Mouse (Mus musculus): ENCODE measurements at regions not wholly inside any gene's neighbourhood (a gene's known extent, or its start where the extent isn't known, plus 50 kb on each side); places are given as distances from the start of the nearest gene placed in this dataset.
A peak's percentile ranks its signal among the peaks of the same experiment; 100 is the strongest.

DNA sequence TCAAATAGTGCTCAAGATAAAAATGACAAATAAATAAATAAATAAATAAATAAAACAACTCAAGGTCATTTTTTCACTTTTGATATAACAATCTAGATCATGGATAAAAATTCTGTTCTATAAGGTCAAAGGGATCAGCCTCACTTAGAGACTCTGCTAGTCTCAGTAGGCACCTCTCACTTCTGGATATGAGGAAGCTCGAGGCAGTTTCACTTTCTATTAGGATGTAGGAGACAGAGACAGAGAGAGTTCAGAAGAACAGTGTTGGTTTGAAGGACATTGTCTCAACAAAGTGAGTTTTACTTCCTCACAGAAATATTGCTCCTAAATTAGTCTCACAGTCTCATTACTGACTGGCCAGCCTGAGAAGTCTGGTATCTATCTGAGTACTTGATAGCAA is 458.9 kb downstream of the Trib2 start:
- no peak for DNase-seq

DNA sequence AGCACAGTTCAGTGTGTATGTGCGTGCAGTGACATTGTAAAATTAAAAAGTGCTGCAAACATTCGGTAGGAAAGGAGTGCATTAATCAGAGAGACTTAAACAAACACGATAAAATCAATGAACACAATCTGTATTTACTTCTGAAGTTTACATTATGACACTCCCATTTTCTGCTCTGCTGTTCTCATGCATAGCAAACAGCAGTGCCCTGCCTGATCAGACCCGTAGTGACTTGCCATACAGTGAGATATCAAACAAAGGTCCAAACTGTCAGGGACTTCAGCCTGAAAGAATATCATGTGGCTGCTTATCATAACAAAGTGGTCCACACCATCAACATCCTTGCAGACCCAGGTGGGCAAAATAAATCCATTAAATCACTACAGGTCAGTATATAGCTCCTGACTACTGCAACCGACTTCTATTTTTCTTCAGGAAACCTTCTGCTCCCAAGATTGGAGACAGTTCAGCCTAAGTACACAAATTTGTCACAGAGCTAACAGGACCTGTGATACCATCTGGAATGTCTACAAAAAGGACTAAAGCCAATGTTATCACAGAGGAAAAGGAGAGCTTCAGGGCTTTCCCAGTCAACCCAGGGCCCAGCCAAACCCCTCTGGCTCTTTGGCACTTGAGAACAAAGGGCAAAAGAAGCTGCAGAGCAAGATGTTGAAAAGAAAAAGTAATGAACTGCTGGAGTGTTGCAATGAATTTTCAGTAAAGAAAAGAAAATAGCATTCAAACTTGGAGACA is 495.8 kb downstream of the Trib2 start:
- DNase-seq, result no peak

DNA sequence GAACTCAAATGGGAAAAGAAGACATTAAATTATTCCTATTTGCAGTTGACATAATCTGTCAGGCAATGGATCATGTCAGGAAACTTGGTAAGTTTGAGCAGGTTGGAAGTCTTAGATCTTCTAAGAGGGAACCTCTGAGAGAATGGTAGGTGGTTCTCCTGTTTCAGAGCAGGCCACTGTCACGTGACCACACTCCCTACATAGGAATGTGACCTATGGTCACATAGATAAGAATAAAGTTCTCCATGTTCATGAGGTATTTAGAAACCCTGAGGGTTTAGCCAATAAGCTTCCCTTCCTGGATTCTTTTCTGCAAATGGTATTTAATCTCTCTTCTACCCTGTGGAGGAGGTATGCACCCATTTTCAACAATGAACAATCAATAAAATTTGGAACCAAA is 497.1 kb downstream of the Trib2 start:
- DNase-seq, result no peak

DNA sequence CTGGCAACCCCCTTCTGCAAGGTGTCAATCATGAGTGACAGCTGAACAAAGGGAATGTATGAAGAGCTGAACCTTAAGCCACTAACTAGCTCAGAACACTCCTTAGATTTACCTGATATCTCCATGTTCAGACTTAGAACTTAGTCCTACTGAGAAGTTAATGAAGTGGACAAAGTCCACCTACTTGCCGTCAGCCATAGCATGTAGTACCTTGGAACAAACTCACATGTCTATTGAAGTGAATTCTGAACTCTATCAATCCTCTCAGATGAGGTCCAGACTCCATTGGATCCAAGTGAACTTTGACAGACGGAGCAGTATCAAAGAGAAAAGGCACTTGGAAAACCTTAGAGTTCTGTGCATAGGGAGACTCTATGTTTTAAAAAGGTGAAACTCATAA is 521.8 kb downstream of the Trib2 start:
- DNase-seq, result no peak

DNA sequence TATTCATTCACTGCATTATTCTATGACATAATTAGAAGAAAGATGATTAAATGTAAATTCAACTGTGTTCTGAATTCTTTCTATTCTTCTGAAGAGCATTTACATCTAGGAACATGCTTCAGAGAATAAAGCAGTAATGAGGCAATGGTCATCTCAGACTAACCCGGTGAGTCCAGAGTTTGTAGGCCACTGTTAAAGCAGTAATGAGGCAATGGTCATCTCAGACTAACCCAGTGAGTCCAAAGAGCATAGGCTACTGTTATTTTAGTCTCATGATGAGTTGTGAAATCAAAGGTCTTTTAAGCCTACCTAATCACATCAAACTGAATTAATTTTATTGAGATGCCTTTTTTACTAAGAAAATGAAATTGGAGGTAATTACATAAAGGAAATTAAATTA is 554.6 kb downstream of the Trib2 start:
- DNase-seq, result no peak

DNA sequence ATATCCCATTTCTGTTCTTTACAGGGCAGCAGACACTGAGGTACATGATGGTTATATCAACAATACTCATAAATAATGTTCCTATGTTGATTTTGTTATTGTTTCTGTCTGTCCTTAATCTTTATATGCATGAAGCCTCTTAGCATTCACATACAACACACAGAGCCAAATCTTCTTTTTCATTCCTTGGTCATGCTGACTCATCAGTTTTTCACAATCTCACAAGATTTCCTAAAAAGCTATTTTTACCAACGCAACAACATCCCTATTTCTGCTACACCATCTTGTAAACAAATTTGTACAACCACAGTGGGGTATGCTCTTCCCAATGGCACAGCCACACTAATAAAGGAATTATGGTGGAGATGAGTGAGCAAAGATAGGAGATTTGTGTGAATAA is 555.1 kb downstream of the Trib2 start:
- DNase-seq, result no peak

DNA sequence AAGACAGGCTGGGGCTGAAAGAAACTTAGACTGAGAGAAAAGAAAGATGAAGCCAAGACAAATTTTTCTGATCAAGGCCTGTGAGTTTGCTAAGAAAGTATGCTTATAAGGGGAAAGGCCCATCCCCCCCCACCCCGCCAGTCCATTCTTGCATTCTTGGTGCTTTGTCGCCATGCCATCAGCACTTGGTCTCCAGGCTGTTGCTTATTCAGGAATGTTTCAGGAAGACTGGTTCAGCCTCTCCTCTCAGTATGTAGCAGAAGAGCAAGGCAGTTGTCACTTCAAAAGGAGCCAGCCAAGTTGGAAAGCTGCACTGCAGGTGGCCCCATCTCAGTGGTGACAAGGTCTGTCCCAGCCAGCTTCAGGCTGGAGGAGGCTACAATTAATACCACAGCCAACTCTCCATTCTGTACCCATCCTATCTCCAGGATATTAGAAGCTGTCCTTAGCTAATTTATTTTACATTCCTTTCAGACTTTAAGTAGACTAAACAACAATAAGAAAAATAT is 555.8 kb downstream of the Trib2 start:
- peak; percentile 10 to 27 for DNase-seq

DNA sequence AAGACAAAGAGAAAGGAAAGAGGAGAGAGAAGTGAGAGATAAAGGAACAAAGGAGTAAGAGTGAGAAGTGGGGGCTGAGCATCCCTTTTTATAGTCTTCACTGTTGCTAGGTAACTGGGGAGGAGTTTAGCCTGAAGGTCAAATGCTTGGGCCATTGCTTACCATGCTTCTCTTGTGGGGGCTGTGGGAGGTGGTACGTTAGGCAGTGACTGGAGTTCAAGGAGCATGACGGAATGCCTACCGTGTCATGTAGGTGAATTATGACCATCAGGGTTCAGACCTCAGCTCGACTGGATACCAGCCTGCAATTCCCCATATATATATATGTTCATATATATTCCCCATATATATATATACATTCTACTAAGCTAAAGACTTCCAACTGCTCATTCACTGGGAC is 571.8 kb downstream of the Trib2 start:
- DNase-seq, result no peak

DNA sequence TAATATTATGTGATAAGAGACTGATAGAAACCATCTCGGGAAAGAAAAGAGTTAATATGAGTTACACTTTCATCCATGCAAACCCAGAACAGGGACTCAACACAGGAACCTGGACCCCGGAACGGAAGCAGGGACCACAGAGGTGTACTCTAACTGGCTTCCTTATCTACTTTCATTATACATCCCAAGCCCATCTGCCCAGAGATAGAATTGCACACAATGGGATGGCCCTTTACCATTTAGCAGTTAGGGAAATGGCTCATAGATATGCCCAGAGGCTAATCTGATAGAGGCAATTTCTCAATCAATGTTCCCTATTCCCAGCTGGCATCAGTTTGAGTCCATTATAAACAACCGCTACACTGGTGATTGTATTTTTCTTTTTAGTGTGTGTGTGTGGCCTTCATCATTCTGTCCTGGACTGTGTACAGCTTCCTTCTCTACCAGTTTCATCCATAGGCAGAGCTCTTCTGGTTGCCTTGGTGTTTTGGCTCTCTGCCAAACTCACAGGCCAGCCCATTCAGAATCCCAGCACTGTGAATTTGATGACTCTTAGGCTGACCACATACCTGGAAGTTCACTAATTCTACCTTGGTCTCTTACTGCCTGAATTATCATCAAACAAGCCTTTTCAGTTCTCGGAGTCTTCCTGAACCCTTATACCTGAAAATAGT is 594.1 kb downstream of the Trib2 start:
- DNase-seq, result peak in 1 of 2 experiments; percentile 9

DNA sequence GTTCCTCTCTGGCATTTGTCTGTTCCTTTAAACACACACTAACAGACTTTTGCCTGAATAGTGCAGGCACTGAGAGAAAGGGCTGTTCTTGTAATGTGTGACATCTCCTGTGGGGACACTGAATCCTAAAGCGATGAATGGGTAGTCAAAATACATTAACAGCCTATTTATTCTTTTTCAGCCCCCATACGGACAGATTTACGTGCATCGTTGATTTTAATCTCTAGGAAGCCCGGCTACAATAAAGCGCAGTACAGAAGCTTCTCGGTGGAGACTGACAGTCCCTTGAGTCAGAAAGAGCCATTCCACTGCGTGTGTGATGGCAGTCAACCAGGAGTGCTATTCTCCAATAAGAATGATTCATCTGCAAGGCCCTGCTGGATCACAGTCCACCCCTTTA is 598.2 kb downstream of the Trib2 start:
- peak; percentile 1 to 4 for DNase-seq

DNA sequence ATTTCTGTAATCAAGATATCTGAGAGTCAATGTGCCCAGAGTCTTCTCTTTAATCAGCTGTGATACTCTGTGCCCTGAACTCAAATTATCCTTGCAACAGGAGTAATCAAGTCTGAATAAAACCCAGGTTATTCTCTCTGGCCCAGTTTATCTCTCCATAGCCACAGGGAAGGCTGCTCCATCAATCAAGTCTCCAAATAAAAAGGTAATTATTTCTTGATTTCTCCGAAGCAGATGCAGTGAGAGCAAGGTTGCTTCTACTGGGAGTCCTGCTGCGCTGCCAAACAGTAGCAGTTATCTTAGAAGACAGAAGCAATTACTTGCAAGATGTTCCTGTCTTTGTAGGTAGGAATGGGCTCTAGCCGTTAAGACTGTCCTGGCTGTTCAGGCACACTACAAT is 600.5 kb downstream of the Trib2 start:
- DNase-seq, result peak in 1 of 2 experiments; percentile 2

DNA sequence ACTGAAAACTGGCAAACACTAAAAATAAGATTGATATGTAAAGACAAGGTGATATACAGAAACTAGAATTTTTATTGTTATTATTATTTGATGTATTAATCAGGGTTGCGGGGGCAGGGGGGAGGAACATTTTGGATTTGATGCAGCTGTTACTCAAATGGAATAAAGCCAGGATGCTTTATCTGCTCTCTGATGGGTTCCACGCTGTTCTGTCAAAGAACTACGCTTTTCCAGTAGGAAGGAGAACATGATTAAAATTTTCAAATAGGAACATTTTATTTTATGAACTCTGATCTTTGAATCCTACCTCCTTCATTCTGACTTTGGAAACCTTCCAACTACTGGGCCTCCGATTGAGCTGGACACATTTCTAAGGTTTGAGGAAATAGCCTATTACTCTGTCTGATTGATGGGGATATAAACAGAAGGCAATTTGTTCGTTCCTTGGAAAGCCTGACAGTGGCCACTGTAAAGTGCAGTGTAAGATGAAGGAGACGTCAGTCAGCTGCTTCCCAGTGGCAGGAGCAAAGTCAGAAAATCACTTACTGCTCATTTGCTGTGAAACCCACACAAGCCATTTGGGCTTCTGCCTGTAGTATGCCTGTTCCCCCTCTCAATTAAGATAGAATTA is 642.2 kb downstream of the Trib2 start:
- DNase-seq, result no peak

DNA sequence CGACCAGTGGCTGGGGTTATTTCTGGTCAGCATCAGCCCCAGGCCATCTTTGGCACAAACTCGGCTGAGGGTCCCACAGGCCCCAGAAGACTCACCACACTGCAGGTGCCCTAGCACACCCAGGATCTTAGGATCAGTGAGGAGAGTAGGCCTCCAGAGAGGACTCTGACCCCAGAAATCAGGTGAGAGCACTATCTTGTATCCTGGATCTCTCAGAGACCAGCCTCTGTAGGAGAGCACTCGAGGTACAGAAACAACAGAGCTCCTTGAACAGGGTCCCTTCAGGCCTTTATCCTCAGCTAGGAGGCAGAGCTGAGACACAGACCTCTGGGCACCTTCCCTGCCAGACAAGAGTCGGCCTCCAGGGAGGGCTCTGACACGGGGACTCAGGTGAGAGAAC is 654.1 kb downstream of the Trib2 start:
- no peak for DNase-seq

DNA sequence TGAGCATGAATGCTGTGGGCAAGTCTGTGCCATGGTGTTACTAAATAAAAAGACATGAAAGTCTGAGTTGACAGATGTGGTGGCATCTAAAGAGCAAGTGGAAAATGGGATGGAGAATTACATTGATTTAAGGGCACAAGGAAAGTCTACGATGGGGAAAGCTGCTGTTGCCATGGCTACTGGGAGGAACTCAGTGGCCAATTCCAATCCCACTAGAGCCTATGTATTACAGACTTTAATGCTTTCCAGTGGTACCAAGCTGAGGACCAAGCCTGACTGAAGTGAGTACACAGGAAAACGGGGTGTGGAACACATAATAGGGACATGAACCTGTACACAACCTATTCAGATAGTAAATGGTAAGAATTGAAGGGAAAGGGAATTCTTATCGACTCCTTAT is 654.9 kb downstream of the Trib2 start:
- DNase-seq, result no peak

DNA sequence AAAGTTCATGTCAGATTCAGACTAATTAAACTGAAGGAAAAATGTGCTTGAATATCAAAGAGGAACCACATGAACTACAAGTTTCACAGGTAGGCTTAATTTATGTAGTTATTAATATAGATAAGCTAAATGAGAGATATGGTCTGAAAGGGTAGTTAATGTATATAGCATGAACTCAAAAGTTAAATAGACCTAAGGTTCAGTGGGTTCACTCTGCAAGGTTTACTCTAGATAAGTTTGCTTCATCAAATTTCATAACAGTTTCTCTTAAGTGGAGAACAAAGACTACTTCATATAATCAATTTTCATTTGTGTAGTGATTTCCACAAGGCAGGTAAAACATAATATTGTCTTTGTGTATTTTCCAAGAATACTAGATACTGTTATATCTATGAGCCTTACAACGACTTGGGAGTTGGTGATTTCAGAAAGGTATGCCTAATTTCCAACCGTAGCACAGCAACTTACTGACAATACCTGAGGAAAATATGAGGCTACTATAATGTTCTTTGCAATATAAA is 656.2 kb downstream of the Trib2 start:
- DNase-seq, result no peak

DNA sequence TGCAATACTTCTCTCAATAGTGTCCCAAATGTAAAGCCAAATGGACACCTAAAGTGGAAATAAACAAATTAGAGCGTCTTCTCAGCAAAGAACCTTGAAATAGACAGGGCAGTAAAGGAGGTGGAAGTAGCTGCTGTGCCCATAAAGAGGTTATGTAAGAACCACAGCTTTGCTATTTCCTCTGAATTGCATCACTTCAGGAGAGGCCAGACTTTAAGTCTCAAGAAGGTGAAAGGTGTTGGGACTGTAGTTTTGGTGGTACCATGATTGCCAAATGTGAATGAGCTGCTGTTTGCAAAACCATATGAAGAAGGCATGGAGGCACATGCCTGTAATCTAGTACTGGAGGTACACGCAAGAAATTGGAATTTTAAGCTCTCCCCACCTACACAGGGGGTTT is 670.3 kb downstream of the Trib2 start:
- no peak for DNase-seq

DNA sequence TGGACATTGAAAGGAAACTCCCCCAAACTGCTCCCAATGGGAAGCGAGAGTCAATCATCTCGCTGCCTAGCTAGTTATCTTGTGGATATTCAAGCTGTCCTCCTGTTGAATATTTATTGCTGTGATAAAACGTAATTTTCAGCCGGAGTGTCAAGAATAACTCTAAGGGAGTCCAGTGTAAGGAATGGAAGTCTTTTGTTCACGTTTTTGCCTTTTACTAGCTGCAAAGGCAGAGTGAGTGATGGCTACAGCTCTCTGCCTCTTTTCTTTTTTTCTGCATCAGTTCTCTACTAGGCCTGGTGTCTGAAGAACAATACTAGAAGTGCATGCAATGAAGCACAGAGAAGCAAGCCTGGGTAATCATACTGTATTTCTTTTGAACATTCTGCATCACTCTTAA is 679.7 kb downstream of the Trib2 start:
- DNase-seq, result no peak

DNA sequence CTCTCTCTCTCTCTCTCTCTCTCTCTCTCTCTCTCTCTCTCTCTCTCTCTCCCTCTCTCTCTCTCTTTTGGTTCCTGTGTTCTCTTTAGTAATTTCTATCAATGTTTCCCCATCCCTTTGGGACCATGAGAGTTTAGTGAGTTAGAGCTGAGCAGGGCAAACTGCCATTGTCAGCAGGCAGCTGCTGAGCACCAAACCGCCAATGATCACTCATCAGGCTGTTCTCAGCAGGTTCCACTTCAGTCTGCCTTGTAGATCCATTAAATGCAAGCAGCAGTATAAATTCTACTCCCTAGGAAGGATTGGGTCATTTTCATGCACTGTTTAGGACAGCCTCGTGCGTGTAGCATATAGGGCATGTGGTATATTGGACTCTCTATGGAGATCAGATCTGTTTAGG is 692.5 kb downstream of the Trib2 start:
- DNase-seq, result no peak

DNA sequence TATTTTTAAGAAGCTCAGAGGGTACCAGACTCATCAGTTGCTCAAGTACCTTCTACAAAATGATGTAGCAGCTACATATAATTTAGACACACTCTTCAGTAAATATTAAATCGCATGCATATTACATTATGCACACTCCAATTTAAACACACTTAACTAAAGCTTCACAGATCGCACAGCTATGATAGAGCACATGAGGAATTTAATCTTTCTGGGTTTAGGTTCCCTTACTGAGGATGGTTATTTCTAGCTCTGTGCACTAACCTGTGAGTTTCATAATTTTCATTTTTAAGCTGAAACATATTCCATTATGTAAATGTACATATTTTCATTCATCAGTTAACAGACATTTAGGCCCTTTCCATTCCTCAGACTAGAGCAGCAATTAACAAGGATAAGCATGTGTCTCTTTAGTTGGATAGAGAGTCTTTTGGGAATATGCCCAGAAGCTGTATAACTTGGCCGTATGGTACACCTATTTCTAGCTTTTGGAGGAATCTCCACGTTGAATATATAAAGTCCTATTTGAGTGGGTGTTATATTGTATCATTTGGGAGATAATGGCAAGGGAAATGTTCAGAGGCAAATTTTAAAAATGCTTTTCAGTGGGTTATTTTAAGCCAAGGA is 694.0 kb downstream of the Trib2 start:
- DNase-seq, result no peak

DNA sequence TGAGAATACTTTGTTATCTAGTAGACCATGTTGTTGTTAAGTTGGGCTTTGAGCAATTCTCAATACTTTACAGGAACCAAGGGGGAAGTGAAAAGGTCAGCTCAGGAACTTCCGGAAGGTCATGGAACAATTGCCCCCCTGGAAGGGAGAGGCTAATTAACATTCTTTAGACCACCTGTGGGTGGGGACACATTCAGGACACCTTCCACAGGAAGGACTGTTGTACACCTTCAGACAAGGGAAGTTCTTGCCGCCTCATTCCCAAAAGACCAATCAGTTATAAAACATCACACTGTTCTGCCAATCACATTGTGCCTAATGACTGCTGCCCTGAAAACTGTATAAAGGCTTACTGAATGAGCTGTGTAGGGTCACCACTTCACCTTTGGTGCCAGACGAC is 701.2 kb downstream of the Trib2 start:
- DNase-seq, result no peak

DNA sequence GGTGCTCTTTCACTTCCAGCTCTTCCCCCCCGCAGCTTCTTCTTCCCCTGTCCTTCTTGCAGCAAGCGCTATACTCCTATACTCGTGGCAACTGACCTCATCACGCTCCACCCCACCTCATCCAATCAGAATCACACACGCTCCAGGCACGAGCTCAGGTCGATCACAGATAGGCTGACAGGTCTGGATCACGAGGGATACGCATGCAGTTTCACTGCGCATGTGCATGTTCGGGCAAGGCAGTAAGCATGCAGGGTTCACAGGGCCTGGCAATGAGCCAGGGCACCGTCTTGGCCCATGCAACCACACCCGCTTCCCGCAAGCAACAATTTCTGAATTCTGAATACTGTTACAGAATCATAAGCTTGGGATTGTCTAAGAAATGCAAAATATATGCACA is 701.9 kb downstream of the Trib2 start:
- DNase-seq, result no peak

DNA sequence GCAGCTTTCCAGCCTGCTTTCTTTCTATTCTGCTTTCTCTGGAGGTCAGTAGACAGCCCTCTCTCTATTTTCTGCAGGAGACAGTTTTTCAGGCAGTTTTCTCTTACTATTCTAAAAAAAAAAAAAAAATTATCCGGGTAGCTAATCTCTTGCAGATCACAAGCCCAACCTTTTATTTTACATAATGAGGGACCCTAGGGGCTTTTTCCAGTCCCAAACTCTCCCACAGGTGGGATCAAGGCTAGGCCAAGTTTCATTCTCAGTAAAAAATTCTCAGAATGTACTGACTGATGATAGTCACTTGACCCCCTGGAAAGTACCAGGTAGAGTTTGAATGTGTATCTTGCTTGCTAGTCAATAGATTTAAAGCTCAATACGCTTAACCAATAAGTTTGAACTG is 705.7 kb downstream of the Trib2 start:
- no peak for DNase-seq

DNA sequence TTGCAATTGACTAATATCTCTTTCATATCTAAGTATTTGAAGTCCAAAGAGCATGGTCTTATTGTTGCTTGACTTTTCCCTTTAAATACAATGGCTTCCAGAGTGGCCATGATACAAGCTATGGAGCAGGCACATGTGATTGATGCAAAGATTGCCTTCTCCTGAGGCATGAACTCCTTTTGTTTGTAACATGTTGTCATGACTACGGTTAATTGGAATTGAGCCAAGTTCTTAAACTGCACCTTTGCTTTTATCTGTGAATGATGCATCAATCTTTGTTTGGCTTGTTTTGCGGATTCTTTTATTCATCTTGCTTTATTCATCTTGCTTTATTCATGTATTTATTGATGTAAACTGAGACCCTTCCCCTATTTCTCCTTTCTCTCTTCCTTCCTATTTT is 711.8 kb downstream of the Trib2 start:
- DNase-seq, result no peak
